Mouse (Mus musculus): ENCODE data around the gene Zbtb20.

- TF ChIP-seq TAL1 (IDR thresholded peaks at IDR 0.05; ENCODE audit: low read length) = no peak
- no peak for TF ChIP-seq GATA1 (IDR thresholded peaks at IDR 0.05; ENCODE audit: low read length)
Observed at GRCm38 (mm10) chr16:43400046-43400445, 524.4 kb downstream of the Zbtb20 start.

Measured in erythroblast, embryonic 14.5 days (primary cell).